Comparison of ENCODE assay signal across 24 mouse cellular contexts in the genomic region with DNA sequence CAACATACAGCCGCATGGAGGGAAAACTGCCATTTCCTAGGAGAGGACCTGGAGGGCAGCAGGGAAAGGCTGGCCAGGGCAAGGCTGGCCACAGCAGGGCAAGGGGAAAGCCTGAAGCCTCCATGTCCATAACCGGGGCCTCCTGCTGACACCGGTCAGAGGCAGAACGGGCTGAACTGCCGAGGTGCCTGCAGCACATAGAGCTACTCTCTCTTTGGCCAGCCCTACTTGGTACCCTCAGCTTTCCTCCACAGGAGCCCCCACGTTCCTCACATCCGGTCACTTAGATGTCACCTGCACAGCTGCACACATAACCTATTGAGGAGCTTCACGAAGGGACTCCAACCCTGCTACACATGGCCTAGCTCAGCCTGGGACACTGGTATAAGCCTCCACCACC. TPM values are rescaled to one million over a fixed set of nuclear protein-coding genes. Genes with fewer than 3 reads are reported as not detected.
A peak's percentile ranks its signal among the peaks of the same experiment; 100 is the strongest.
DNase-seq lines count a peak whose midpoint lies in the region; ATAC-seq lines count a peak whose summit lies in the region.
"Had no signal": no experiment of that assay in that cellular context is flagged by ENCODE, and none has a peak within 500 bp of the region (broad histone marks: within the 10 kb centered on the region; RNA-seq: fewer than 3 reads in every experiment).

No protein-coding gene starts in this region.

- H3K4me3 ChIP-seq in embryonic facial prominence, embryonic 13.5 days: no peak overlapping the region
- H3K4me3 ChIP-seq in embryonic facial prominence, embryonic 10.5 days: no peak overlapping the region
- no peak overlapping the region for H3K4me3 ChIP-seq in kidney, embryonic 16.5 days (ENCODE audit: low read length)
- H3K4me3 ChIP-seq: heart, embryonic 12.5 days; hindbrain, embryonic 13.5 days; midbrain, embryonic 10.5 days; neural tube, embryonic 13.5 days had no signal

- no peaks in the 10 kb centered on the region for H3K27me3 ChIP-seq in embryonic facial prominence, embryonic 13.5 days
- H3K27me3 ChIP-seq in embryonic facial prominence, embryonic 10.5 days (replicated peaks; ENCODE audit: low read depth, poor library complexity, severe bottlenecking): no peaks in the 10 kb centered on the region
- H3K27me3 ChIP-seq in kidney, embryonic 16.5 days (ENCODE audit: insufficient read depth, low read length): no peaks in the 10 kb centered on the region
- H3K27me3 ChIP-seq: CH12.LX; heart, embryonic 12.5 days; hindbrain, embryonic 13.5 days; neural tube, embryonic 13.5 days had no signal

- H3K4me2 ChIP-seq in embryonic facial prominence, embryonic 13.5 days: no peak overlapping the region
- H3K4me2 ChIP-seq in kidney, embryonic 16.5 days (replicated peaks; ENCODE audit: low read depth, low read length): no peak overlapping the region
- H3K4me2 ChIP-seq: heart, embryonic 12.5 days; hindbrain, embryonic 13.5 days; neural tube, embryonic 13.5 days had no signal

- no peaks in the 10 kb centered on the region for H3K36me3 ChIP-seq in embryonic facial prominence, embryonic 13.5 days
- no peaks in the 10 kb centered on the region for H3K36me3 ChIP-seq in embryonic facial prominence, embryonic 10.5 days (replicated peaks)
- H3K36me3 ChIP-seq in kidney, embryonic 16.5 days (ENCODE audit: insufficient read depth, low read length): no peaks in the 10 kb centered on the region
- H3K36me3 ChIP-seq: heart, embryonic 12.5 days; hindbrain, embryonic 13.5 days; midbrain, embryonic 10.5 days; neural tube, embryonic 13.5 days had no signal

- H3K9ac ChIP-seq in embryonic facial prominence, embryonic 13.5 days: no peak overlapping the region
- H3K9ac ChIP-seq in kidney, embryonic 16.5 days (replicated peaks; ENCODE audit: low read length): no peak overlapping the region
- H3K9ac ChIP-seq: heart, embryonic 12.5 days; hindbrain, embryonic 13.5 days; neural tube, embryonic 13.5 days had no signal

- peak; percentile 26; the same call in 1 of the 2 replicates for ATAC-seq in embryonic facial prominence, embryonic 13.5 days (ENCODE audit: insufficient number of reproducible peaks, insufficient read depth, low FRiP score, low TSS enrichment, low read depth)
- ATAC-seq in kidney, embryonic 16.5 days (ENCODE audit: low FRiP score, low TSS enrichment): peak; percentile 60; the same call in 1 of the 2 replicates
- 0 out of 2 replicates have a peak, but pooled peaks have one; percentile 13 for ATAC-seq in megakaryocyte-erythroid progenitor cell, adult 5-6 weeks (replicated peaks; ENCODE audit: low FRiP score, low TSS enrichment, poor library complexity, severe bottlenecking)
- ATAC-seq: lung, postnatal 0 days had no signal

- H3K9me3 ChIP-seq in embryonic facial prominence, embryonic 13.5 days: no peaks in the 10 kb centered on the region
- no peaks in the 10 kb centered on the region for H3K9me3 ChIP-seq in embryonic facial prominence, embryonic 10.5 days
- no peaks in the 10 kb centered on the region for H3K9me3 ChIP-seq in kidney, embryonic 16.5 days (ENCODE audit: low read length)
- H3K9me3 ChIP-seq: heart, embryonic 12.5 days; hindbrain, embryonic 13.5 days; midbrain, embryonic 10.5 days; neural tube, embryonic 13.5 days had no signal

- H3K27ac ChIP-seq in embryonic facial prominence, embryonic 13.5 days: no peak overlapping the region
- no peak overlapping the region; the same call in 1 of the 2 replicates for H3K27ac ChIP-seq in embryonic facial prominence, embryonic 10.5 days (replicated peaks)
- H3K27ac ChIP-seq in kidney, embryonic 16.5 days (ENCODE audit: low read length): no peak overlapping the region
- H3K27ac ChIP-seq: hindbrain, embryonic 13.5 days; midbrain, embryonic 10.5 days; neural tube, embryonic 13.5 days had no signal

- peaks cover 40% of the 10 kb centered on the region for H3K4me1 ChIP-seq in embryonic facial prominence, embryonic 13.5 days
- H3K4me1 ChIP-seq in embryonic facial prominence, embryonic 10.5 days: peaks cover 22% of the 10 kb centered on the region
- H3K4me1 ChIP-seq in kidney, embryonic 16.5 days (ENCODE audit: insufficient read depth, low read length): peaks cover 23% of the 10 kb centered on the region

- 79% methylated on average over 8 of the region's 8 CpGs for WGBS in embryonic facial prominence, embryonic 13.5 days
- WGBS in embryonic facial prominence, embryonic 10.5 days: 85% methylated on average over 8 of the region's 8 CpGs
- WGBS in kidney, embryonic 16.5 days: 70% methylated on average over 8 of the region's 8 CpGs

- no peak for DNase-seq in embryonic facial prominence, embryonic 10.5 days (ENCODE audit: low spot score)
- no peak for DNase-seq in kidney, postnatal 4 days
- peak; percentile 2 for DNase-seq in ovary, postnatal 36 days (ENCODE audit: low spot score)
- no peak for DNase-seq in ovary, adult 18-20 months (ENCODE audit: low spot score)
- DNase-seq in urinary bladder, postnatal 14 days (ENCODE audit: low spot score): no peak
- DNase-seq: adrenal gland, postnatal 10 days; cerebellum, adult 8-10 months; cerebellum, postnatal 25 days; gastrocnemius, postnatal 14 days; heart, postnatal 4 days; layer of hippocampus, adult 9-11 months; lung, adult 18-20 months; lung, postnatal 4 days; retina, postnatal 1 day; right cerebral cortex, postnatal 14 days had no signal

RNA-seq across cellular contexts. Expression of gene Map3k4, which starts 9.5 kb away (rescaled TPM):
- polyA plus RNA-seq in embryonic facial prominence, embryonic 13.5 days (2015; fragmentation: Nextera tagmentation; extraction: Ambion mirVana): 47.0 and 50.4 TPM in 2 replicates
- 49.1 and 51.4 TPM in 2 replicates for polyA plus RNA-seq in embryonic facial prominence, embryonic 10.5 days (2016; fragmentation: Nextera tagmentation; extraction: Ambion mirVana)
- 36.0 and 38.8 TPM in 2 replicates for polyA plus RNA-seq in kidney, embryonic 16.5 days (2015; fragmentation: Nextera tagmentation; extraction: Ambion mirVana)
- total RNA-seq in megakaryocyte-erythroid progenitor cell, adult 5-6 weeks (2014; fragmentation: Nextera tagmentation): 18.8 and 19.9 TPM in 2 replicates
- 18.2 and 20.2 TPM in 2 replicates for total RNA-seq in megakaryocyte-erythroid progenitor cell, adult 5-6 weeks (2017)
